Mouse (Mus musculus): ENCODE measurements around the gene Matn4. TPM values are rescaled to one million over a fixed set of nuclear protein-coding genes. Genes with fewer than 3 reads are reported as not detected.
"Not testable (repeated sequence)": the region's sequence is repeated elsewhere in the genome, so short reads cannot be mapped to it uniquely, and the experiment has no call there.

Matn4 gene
- total RNA-seq, 2 experiments from 2014 or later = 1.0 to 2.3 TPM

DNA sequence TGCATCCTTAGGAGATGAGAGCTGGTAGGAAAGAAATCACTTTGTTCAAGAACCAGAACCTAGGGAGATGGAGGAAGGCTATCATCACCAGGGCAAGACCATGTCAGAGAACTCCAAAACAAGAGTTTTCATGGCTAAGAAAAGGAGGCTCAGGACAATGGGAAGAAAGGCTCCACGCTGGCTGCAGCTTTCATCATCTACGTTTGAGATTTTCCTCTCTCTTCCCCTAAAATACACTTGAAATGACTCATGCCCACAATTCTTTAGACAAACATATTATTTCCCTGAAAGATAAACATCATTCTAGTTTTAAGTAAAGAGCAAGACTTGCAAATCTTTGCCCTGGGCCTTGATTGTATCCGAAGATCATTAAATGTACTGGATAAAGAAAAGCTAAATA, 33.6 kb downstream of the Matn4 start:
- DNase-seq = no peak

- no peak for DNase-seq
Measured at GRCm38 (mm10) chr2:164368620-164369105, 36.3 kb downstream of the Matn4 start.

DNA sequence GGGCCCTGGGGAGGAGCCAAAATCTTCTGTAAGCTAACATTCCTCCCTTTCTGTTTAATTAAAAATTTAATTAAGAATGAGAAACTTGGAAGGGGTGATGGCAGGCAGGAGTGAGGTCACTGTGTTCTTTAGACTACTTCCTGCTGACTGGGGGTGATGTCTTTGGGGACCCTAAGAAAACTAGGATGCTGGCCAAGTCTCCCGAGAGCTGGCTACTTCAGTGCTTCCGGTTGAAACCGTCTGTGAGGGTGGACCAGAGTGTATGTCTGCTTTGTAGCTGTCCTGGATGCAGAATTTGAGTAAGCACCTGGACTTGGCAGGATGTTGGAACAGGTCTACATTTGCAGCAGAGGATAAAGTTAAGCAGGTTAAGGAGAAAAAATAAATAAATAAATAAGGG, 38.0 kb downstream of the Matn4 start:
- no peak for DNase-seq

DNA sequence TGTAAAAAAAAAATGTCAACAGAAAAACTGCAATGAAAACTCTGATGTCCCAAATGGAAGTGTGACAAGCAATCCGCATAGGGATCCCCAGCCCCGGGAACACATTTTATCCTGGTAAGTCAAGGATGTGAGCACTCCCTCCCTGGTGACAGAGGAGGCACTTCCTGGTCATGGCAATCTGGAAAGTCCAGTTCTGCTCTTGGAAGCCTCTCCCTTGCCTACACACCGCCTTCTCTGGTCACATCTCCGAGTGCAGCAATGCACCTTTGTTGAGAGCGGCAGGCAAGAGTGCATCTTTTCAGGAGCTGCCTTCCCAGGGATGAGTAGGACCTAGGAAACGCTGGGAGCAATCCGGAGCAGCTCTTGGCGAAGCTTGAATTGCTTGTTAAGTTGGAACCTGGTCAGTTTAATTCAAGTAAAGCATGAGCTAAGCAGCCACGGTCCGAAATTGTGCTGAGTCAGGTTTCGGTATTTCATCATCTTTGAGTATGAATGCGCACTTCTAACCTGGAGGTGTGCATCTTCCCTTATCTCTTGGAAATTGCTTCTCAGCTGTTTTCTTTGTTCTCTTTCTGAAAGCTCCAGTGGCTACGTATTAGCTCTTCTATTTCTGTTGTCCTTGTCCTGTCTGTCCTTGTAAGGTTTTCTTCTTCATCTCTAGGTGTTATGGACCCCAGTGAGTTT, 43.8 kb downstream of the Matn4 start:
- DNase-seq = no peak

DNA sequence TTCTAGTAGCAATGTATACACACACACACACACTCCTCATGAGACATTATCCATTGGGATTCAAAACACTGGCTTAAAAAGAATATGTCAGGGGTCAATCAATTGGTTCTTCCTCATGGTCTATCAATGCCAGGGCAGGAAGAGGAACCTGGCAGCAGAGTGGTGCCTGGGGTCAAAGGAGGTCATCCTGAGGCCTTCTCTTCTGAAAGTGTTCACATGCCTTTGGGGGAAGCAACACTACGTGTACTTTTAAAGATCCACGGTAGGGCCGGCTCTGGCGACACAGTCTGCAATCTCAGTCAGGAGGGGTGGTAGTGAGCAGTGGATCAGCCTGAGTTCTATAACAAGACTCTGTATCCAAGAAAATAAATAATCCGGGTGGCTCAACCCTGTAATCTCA, 45.3 kb downstream of the Matn4 start:
- no peak for DNase-seq

GRCm38 (mm10) chr2:164359031-164359430, 45.9 kb downstream of the Matn4 start:
- no peak for DNase-seq

GRCm38 (mm10) chr2:164358373-164358772, 46.6 kb downstream of the Matn4 start:
- no peak for DNase-seq

DNA sequence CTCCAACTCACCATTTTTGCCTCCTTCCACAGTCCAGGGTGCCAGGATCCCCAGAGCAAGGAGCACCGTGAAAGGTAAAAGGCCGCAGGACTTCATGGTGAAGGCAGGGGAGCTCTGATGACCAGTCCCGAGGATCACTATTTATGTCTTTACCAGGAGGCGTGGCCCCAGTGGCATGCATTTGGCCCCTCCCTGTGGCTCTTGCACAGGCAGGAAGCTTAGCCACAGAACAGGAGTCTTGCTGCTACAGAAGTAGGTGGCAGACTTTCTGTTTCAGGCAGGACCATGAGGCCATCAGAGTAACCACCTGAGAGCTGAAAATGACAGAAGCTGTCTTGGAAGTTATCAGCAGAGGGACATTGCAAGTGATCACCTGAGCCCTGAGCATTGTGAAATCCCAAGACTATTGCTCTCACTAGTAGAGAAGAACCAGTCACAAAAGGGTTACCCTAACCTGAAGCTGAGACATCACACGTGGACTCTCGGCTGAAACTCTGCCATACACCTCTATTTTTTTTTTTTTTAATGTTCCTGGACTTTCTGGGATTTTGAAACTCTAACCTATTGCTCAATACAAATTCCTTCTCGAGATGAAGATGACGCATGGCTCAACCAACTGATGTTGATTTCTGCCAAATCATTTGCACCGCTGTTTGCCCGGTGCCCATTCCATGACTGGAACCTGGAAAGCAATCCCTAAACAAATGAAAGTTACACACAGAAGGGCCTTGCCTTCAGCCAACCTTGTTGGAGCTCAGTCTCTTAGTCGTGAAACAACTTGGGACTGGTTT, 48.6 kb downstream of the Matn4 start:
- no peak for DNase-seq

DNA sequence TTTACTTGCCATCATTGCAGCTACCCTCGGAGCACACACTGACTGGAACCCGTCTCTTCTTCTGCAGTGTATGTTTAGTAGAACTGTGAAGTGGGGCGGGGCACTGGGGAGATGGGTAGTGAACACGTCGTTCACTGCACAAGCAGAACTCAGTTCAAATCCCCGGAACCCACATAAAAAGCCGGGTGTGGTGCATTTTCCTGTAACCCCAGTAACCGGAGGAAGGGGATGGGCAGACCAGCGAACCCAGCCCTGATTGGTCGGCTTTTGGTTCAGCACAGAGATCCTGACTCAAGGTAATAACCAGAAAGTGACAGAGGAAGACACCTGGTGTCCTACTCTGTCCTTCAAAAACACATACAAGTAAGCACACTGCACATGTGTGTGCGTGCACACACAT, 51.6 kb downstream of the Matn4 start:
- no peak for DNase-seq

DNA sequence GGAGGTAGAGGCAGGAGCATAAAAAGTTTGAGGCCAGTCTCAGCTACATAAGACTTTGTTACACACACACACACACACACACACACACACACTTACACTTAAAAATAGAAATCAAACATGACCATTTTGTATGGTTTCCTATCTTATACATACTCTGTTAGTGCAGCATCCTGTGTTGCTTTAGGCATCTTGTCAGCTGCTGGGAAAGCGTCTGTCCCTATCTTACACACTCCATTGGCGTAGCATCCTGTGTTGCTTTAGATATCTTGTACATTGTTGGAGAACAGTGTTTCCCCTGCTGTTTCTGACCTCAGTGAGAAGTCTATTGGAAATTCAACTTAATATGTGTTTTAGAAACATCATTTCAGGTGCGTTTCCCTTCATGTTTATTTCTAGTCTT, 52.3 kb downstream of the Matn4 start:
- no peak for DNase-seq

GRCm38 (mm10) chr2:164348980-164349379, 56.0 kb downstream of the Matn4 start:
- no peak for DNase-seq

- DNase-seq = not testable (repeated sequence)
Measured at GRCm38 (mm10) chr2:164347697-164348096, 57.3 kb downstream of the Matn4 start.

GRCm38 (mm10) chr2:164343732-164344131, 61.2 kb downstream of the Matn4 start:
- not testable (repeated sequence) for DNase-seq

Small RNA genes within 50 kb of the gene (microRNA-seq; reads per million reads assigned to microRNA genes)
- 0 reads per million in 2 experiments for gene Mir7678 (ENCODE audit: borderline replicate concordance in 2 of 2)

Other genes starting within 250 kb of the Matn4 start
- gene Kcns1, start 234.0 kb downstream of the Matn4 start, total RNA-seq (2021) = 1 to 10 TPM in 1 of 2 experiments, under 1 TPM in 1; 0.90 to 1.4 TPM
- not detected for gene Wfdc5, start 222.4 kb downstream of the Matn4 start, total RNA-seq (2021)
- not detected for gene Wfdc12, start 214.6 kb downstream of the Matn4 start, total RNA-seq (2021)
- gene Wfdc15a, start 205.0 kb downstream of the Matn4 start, total RNA-seq (2021) = not detected
- not detected for gene Wfdc15b, start 183.5 kb downstream of the Matn4 start, total RNA-seq (2021)
- gene Svs2, start 166.7 kb downstream of the Matn4 start, total RNA-seq (2021) = not detected
- not detected for gene Svs3b, start 148.5 kb downstream of the Matn4 start, total RNA-seq (2021)
- gene Svs4, start 126.7 kb downstream of the Matn4 start, total RNA-seq (2021) = not detected
- not detected for gene Svs3a, start 115.9 kb downstream of the Matn4 start, total RNA-seq (2021)
- gene Svs6, start 88.4 kb downstream of the Matn4 start, total RNA-seq (2021) = not detected
- gene Svs5, start 72.4 kb downstream of the Matn4 start, total RNA-seq (2021) = not detected
- gene Slpi, start 16.1 kb downstream of the Matn4 start, total RNA-seq (2021) = not detected
- not detected for gene Rbpjl, start 2.0 kb downstream of the Matn4 start, total RNA-seq (2021)
- gene Sdc4, start 38.7 kb upstream of the Matn4 start, total RNA-seq (2021) = 10 to 100 TPM; 28.0 to 62.1 TPM
- gene Sys1, start 51.8 kb upstream of the Matn4 start, total RNA-seq (2021) = 10 to 100 TPM; 17.2 to 20.2 TPM
- 1 to 10 TPM; 3.2 to 8.9 TPM for gene Gm20458, start 55.8 kb upstream of the Matn4 start, total RNA-seq (2021)
- gene Trp53tg5, start 68.6 kb upstream of the Matn4 start, total RNA-seq (2021) = not detected
- 10 to 100 TPM; 21.2 to 35.4 TPM for gene Dbndd2, start 80.9 kb upstream of the Matn4 start, total RNA-seq (2021)
- 10 to 100 TPM; 27.7 to 39.4 TPM for gene Pigt, start 92.4 kb upstream of the Matn4 start, total RNA-seq (2021)
- gene Wfdc2, start 157.3 kb upstream of the Matn4 start, total RNA-seq (2021) = not detected
- gene Spint3, start 168.3 kb upstream of the Matn4 start, total RNA-seq (2021) = not detected
- not detected for gene Wfdc6a, start 180.3 kb upstream of the Matn4 start, total RNA-seq (2021)
- not detected for gene Eppin, start 188.4 kb upstream of the Matn4 start, total RNA-seq (2021)
- gene Wfdc6b, start 208.4 kb upstream of the Matn4 start, total RNA-seq (2021) = not detected
- gene Wfdc8, start 208.5 kb upstream of the Matn4 start, total RNA-seq (2021) = not detected
- gene Wfdc16, start 233.6 kb upstream of the Matn4 start, total RNA-seq (2021) = not detected